26 mouse cellular contexts compared by ENCODE assay signal in the genomic region with DNA sequence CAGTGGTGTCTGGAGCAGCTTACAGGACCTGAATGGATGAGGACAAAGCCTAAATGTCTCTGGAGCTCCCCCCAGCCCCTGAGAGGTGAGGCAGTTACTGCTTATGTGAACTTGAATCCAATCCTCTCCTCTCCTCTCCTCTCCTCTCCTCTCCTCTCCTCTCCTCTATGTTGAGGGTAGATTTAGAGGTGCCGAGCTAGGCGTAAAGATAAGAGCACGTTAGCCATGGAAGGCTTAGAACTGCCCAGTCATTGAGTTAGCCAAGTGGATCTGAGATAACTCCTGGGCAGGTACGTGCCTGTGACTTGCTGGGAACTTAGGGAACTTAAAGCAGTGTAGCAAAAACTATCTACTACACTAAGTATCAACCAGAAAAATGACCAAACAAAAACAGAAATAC.
"Had no signal": no experiment of that assay in that cellular context is flagged by ENCODE, and none has a peak within 500 bp of the region (broad histone marks: within the 10 kb centered on the region; RNA-seq: fewer than 3 reads in every experiment).

No protein-coding gene starts in this region.

- H3K9me3 ChIP-seq: heart, embryonic 10.5 days; heart, embryonic 12.5 days; hindbrain, embryonic 10.5 days; hindbrain, embryonic 12.5 days; intestine, embryonic 15.5 days; kidney, embryonic 15.5 days; limb, embryonic 13.5 days; limb, embryonic 15.5 days had no signal

- H3K4me1 ChIP-seq: hindbrain, embryonic 10.5 days; intestine, embryonic 15.5 days had no signal

- DNase-seq: gastrocnemius, adult 2 months; gastrocnemius, postnatal 10 days; gastrocnemius, postnatal 25 days; heart, adult 18-20 months; heart, postnatal 10 days; heart, postnatal 4 days; kidney, adult 18-20 months; kidney, adult 9 months; kidney, postnatal 14 days; kidney, postnatal 36 days; layer of hippocampus, adult 9-11 months; layer of hippocampus, postnatal 36 days; left cerebral cortex, postnatal 4 days had no signal

- H3K9ac ChIP-seq: heart, embryonic 12.5 days; hindbrain, embryonic 12.5 days; hindbrain, embryonic 14.5 days; intestine, embryonic 15.5 days; kidney, embryonic 15.5 days; limb, embryonic 13.5 days; limb, embryonic 15.5 days had no signal

- H3K27ac ChIP-seq: gastrocnemius, adult 2 months; heart, embryonic 10.5 days; hindbrain, embryonic 10.5 days; hindbrain, embryonic 12.5 days; hindbrain, embryonic 14.5 days; intestine, embryonic 15.5 days; kidney, embryonic 15.5 days; kidney, postnatal 0 days; limb, embryonic 13.5 days; limb, embryonic 15.5 days had no signal

- H3K36me3 ChIP-seq: hindbrain, embryonic 12.5 days; intestine, embryonic 15.5 days; limb, embryonic 15.5 days had no signal

- ATAC-seq: hindbrain, embryonic 16.5 days; inflammation-experienced regulatory T-cells, adult 6 months; intestine, embryonic 15.5 days; intestine, postnatal 0 days had no signal

- H3K27me3 ChIP-seq: heart, embryonic 12.5 days; hindbrain, embryonic 12.5 days; intestine, embryonic 15.5 days; kidney, embryonic 15.5 days; limb, embryonic 13.5 days; limb, embryonic 15.5 days had no signal

- H3K4me3 ChIP-seq: gastrocnemius, adult 2 months; heart, embryonic 10.5 days; heart, embryonic 12.5 days; hindbrain, embryonic 10.5 days; hindbrain, embryonic 12.5 days; intestine, embryonic 15.5 days; kidney, embryonic 15.5 days; limb, embryonic 13.5 days; limb, embryonic 15.5 days had no signal

- H3K4me2 ChIP-seq: heart, embryonic 12.5 days; hindbrain, embryonic 12.5 days; hindbrain, embryonic 14.5 days; intestine, embryonic 15.5 days; kidney, embryonic 15.5 days; limb, embryonic 13.5 days; limb, embryonic 15.5 days had no signal
